Comparison of ENCODE assay signal across 15 mouse cellular contexts in the genomic region with DNA sequence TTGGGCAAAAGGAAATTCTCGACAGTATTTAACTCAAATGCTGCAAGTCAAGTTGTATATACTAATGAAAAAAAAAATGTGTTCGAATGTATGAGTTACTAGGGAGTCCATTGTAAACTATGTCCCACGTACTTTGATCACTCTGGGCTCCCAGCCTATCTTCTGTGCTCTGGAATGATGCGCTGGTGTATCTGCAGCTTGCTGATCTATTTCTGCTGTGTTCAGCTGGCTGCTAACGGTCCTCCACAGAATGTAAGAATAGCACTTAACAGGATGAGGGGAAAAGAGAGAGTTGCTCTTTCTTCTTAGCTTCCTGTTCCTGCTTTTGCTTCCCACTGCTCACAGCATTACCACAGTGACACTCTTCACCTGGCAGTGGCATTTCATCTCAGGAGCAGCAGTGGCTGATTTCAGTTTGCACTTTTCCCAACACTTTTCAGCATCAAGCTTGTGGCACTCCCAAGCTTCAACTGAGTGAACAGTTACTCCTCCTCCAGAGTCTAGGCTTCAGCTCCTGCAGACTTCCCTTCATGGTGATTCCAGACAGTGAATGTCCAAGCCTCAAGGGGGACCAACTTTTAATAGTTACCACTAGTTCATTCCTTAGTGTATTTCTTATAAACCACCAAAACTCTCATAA.
"Had no signal": no experiment of that assay in that cellular context is flagged by ENCODE, and none has a peak within 500 bp of the region (broad histone marks: within the 10 kb centered on the region; RNA-seq: fewer than 3 reads in every experiment).

No protein-coding gene starts in this region.

- H3K36me3 ChIP-seq: limb, embryonic 10.5 days; liver, embryonic 15.5 days; neural tube, embryonic 15.5 days; stomach, embryonic 15.5 days had no signal

- H3K27ac ChIP-seq: kidney, postnatal 0 days; limb, embryonic 10.5 days; liver, embryonic 15.5 days; neural tube, embryonic 15.5 days; stomach, embryonic 15.5 days had no signal

- H3K4me3 ChIP-seq: limb, embryonic 10.5 days; liver, embryonic 15.5 days; myocyte; neural tube, embryonic 15.5 days; stomach, embryonic 15.5 days had no signal

- H3K4me1 ChIP-seq: limb, embryonic 10.5 days; liver, embryonic 15.5 days; neural tube, embryonic 15.5 days; stomach, embryonic 15.5 days had no signal

- H3K9me3 ChIP-seq: limb, embryonic 10.5 days; liver, embryonic 15.5 days; neural tube, embryonic 15.5 days; stomach, embryonic 15.5 days had no signal

- H3K27me3 ChIP-seq: liver, embryonic 15.5 days; neural tube, embryonic 15.5 days; stomach, embryonic 15.5 days had no signal

- DNase-seq: kidney, adult 11 months; kidney, adult 9 months; kidney, postnatal 36 days; layer of hippocampus, adult 9-11 months; layer of hippocampus, postnatal 36 days; lung, adult 2 months; lung, postnatal 36 days; midbrain, embryonic 14.5 days; thymus, postnatal 36 days had no signal
